ENCODE assay signal across 25 mouse cellular contexts in the genomic region with DNA sequence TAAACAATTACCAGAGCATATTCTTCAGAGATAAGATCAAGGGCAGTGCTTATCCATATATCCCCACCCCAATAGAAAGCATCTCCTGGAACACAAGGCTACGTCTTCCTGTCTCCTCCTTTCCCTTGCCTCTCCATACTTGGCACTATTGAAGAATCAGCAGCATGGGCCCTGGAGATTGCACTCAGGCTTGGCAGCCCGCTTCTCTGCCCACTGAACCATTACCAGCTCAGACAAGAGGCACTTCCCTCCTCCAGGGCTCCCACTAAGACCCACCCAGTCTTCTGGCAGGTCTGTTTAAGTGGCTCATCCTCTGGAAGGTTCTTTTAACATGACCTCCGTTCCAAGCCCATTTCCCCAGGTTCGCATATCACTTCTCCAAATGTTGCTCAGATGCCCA. TPM values are rescaled to one million over a fixed set of nuclear protein-coding genes. Genes with fewer than 3 reads are reported as not detected.
A peak's percentile ranks its signal among the peaks of the same experiment; 100 is the strongest.
DNase-seq lines count a peak whose midpoint lies in the region; ATAC-seq and TF ChIP-seq lines count a peak whose summit lies in the region.
"Had no signal": no experiment of that assay in that cellular context is flagged by ENCODE, and none has a peak within 500 bp of the region (broad histone marks: within the 10 kb centered on the region; RNA-seq: fewer than 3 reads in every experiment).

No protein-coding gene starts in this region.

- no peak for TF ChIP-seq CTCF in lung, postnatal 0 days (IDR thresholded peaks at IDR 0.05)
- TF ChIP-seq CTCF in kidney, adult 2 months (conservative IDR thresholded peaks at IDR 0.05; ENCODE audit: insufficient read depth, insufficient read length, low read depth, low read length) = no peak

- no peak for ATAC-seq in forebrain, embryonic 14.5 days
- ATAC-seq in forebrain, embryonic 15.5 days (replicated peaks) = no peak
- ATAC-seq in lung, postnatal 0 days = no peak
- ATAC-seq in megakaryocyte-erythroid progenitor cell, adult 5-6 weeks (replicated peaks; ENCODE audit: low FRiP score, low TSS enrichment, poor library complexity, severe bottlenecking) = no peak
- no peak for ATAC-seq in frontal cortex, adult (ENCODE audit: low TSS enrichment)
- ATAC-seq: intestine, embryonic 15.5 days had no signal

- no peak overlapping the region for H3K4me2 ChIP-seq in forebrain, embryonic 14.5 days (ENCODE audit: low read length)
- H3K4me2 ChIP-seq in forebrain, embryonic 15.5 days (replicated peaks) = no peak overlapping the region
- H3K4me2 ChIP-seq in lung, postnatal 0 days (replicated peaks; ENCODE audit: low read depth, low read length) = no peak overlapping the region
- H3K4me2 ChIP-seq: forebrain, embryonic 12.5 days; neural tube, embryonic 12.5 days had no signal

- no peak overlapping the region for H3K27ac ChIP-seq in forebrain, embryonic 14.5 days (ENCODE audit: low read depth, low read length)
- H3K27ac ChIP-seq in forebrain, embryonic 15.5 days (replicated peaks) = no peak overlapping the region
- no peak overlapping the region for H3K27ac ChIP-seq in lung, postnatal 0 days (ENCODE audit: low read length)
- no peak overlapping the region for H3K27ac ChIP-seq in kidney, adult 2 months (ENCODE audit: insufficient read depth, low read depth, low read length)
- H3K27ac ChIP-seq: forebrain, embryonic 12.5 days; hindbrain, embryonic 12.5 days; intestine, embryonic 15.5 days; macrophage; neural tube, embryonic 12.5 days; stomach, postnatal 0 days had no signal

- H3K9me3 ChIP-seq in forebrain, embryonic 14.5 days (replicated peaks; ENCODE audit: control insufficient read depth, low read length) = no peaks in the 10 kb centered on the region
- H3K9me3 ChIP-seq in forebrain, embryonic 15.5 days = no peaks in the 10 kb centered on the region
- H3K9me3 ChIP-seq in lung, postnatal 0 days (ENCODE audit: low read length) = no peaks in the 10 kb centered on the region
- H3K9me3 ChIP-seq: forebrain, embryonic 12.5 days; hindbrain, embryonic 12.5 days; intestine, embryonic 15.5 days; neural tube, embryonic 12.5 days had no signal

- H3K27me3 ChIP-seq in forebrain, embryonic 14.5 days (replicated peaks; ENCODE audit: control insufficient read depth, insufficient read depth, low read length) = no peaks in the 10 kb centered on the region
- H3K27me3 ChIP-seq in forebrain, embryonic 15.5 days = no peaks in the 10 kb centered on the region
- no peaks in the 10 kb centered on the region for H3K27me3 ChIP-seq in lung, postnatal 0 days (replicated peaks; ENCODE audit: insufficient read depth, low read length)
- H3K27me3 ChIP-seq in kidney, adult 2 months (replicated peaks; ENCODE audit: control insufficient read depth, insufficient read depth, low read length) = no peaks in the 10 kb centered on the region
- H3K27me3 ChIP-seq: hindbrain, embryonic 12.5 days; intestine, embryonic 15.5 days; neural tube, embryonic 12.5 days had no signal

- H3K36me3 ChIP-seq in forebrain, embryonic 14.5 days (ENCODE audit: control insufficient read depth, insufficient read depth, low read length) = 0 out of 2 replicates have a peak, but pooled peaks cover 1% of the 10 kb centered on the region
- no peaks in the 10 kb centered on the region for H3K36me3 ChIP-seq in forebrain, embryonic 15.5 days
- H3K36me3 ChIP-seq in lung, postnatal 0 days (ENCODE audit: insufficient read depth, low read length) = 0 out of 2 replicates have a peak, but pooled peaks cover 4% of the 10 kb centered on the region
- no peaks in the 10 kb centered on the region for H3K36me3 ChIP-seq in kidney, adult 2 months (ENCODE audit: control insufficient read depth, insufficient read depth, low read length)
- H3K36me3 ChIP-seq: intestine, embryonic 15.5 days had no signal

- H3K9ac ChIP-seq in forebrain, embryonic 14.5 days (ENCODE audit: low read length) = 0 out of 2 replicates have a peak overlapping the region, but pooled peaks have one; percentile 0
- no peak overlapping the region for H3K9ac ChIP-seq in forebrain, embryonic 15.5 days (replicated peaks)
- H3K9ac ChIP-seq in lung, postnatal 0 days (replicated peaks; ENCODE audit: low read depth) = no peak overlapping the region
- H3K9ac ChIP-seq: forebrain, embryonic 12.5 days; hindbrain, embryonic 12.5 days had no signal

- no peak overlapping the region for H3K4me3 ChIP-seq in forebrain, embryonic 14.5 days (ENCODE audit: low read depth, low read length)
- H3K4me3 ChIP-seq in forebrain, embryonic 15.5 days = no peak overlapping the region
- no peak overlapping the region for H3K4me3 ChIP-seq in lung, postnatal 0 days (ENCODE audit: low read depth, low read length)
- no peak overlapping the region for H3K4me3 ChIP-seq in kidney, adult 2 months (ENCODE audit: insufficient read depth, low read depth, low read length)
- H3K4me3 ChIP-seq: hindbrain, embryonic 12.5 days; neural tube, embryonic 12.5 days had no signal

- no peak for TF ChIP-seq POLR2A in kidney, adult 2 months (IDR thresholded peaks at IDR 0.05; ENCODE audit: low read depth, low read length)

- peaks cover 15% of the 10 kb centered on the region for H3K4me1 ChIP-seq in forebrain, embryonic 14.5 days (ENCODE audit: control insufficient read depth, insufficient read depth, low read length)
- peaks cover 27% of the 10 kb centered on the region for H3K4me1 ChIP-seq in forebrain, embryonic 15.5 days
- H3K4me1 ChIP-seq in lung, postnatal 0 days (ENCODE audit: insufficient read depth, low read depth, low read length) = 0 out of 2 replicates have a peak, but pooled peaks cover 3% of the 10 kb centered on the region
- peaks cover 21% of the 10 kb centered on the region for H3K4me1 ChIP-seq in kidney, adult 2 months (ENCODE audit: control insufficient read depth, insufficient read depth, low read length)

- TF ChIP-seq EP300 in lung, postnatal 0 days (IDR thresholded peaks at IDR 0.05) = no peak

- DNase-seq in forebrain, embryonic 14.5 days (ENCODE audit: low spot score) = no peak
- DNase-seq in lung, postnatal 0 days (ENCODE audit: low spot score) = peak; percentile 38
- DNase-seq in lung, postnatal 36 days = no peak
- DNase-seq in kidney, adult 2 months = peak; percentile 74
- DNase-seq in kidney, postnatal 10 days = peak; percentile 39
- DNase-seq: adrenal gland, postnatal 14 days; B cell, adult 2 months; heart, adult 18-20 months; liver; lung, adult 2 months; right cerebral cortex, postnatal 25 days; thymus, postnatal 25 days had no signal

- 77% methylated on average over 4 of the region's 4 CpGs for WGBS in forebrain, embryonic 14.5 days
- 80% methylated on average over 4 of the region's 4 CpGs for WGBS in forebrain, embryonic 15.5 days
- 65% methylated on average over 4 of the region's 4 CpGs for WGBS in lung, postnatal 0 days
- 51% methylated on average over 4 of the region's 4 CpGs for WGBS in kidney, adult 2 months

RNA-seq across cellular contexts. Expression of gene Styxl1, which starts 1.6 kb away (rescaled TPM):
- polyA plus RNA-seq in forebrain, embryonic 14.5 days (2014; fragmentation: Nextera tagmentation; extraction: Ambion mirVana) = 0.52 TPM in 1 of 2 replicates, not detected in the other
- polyA plus RNA-seq in forebrain, embryonic 15.5 days (2015; fragmentation: Nextera tagmentation; extraction: Ambion mirVana) = 0.34 TPM in 2 replicates
- 1.7 TPM in 2 replicates for polyA plus RNA-seq in lung, postnatal 0 days (2015; fragmentation: Nextera tagmentation; extraction: Ambion mirVana)
- polyA plus RNA-seq in kidney, adult 2 months (2012; rRNA removed) = 0.38 and 0.67 TPM in 2 replicates
- 3.0 TPM in 1 of 2 replicates, not detected in the other for total RNA-seq in megakaryocyte-erythroid progenitor cell, adult 5-6 weeks (2014; fragmentation: Nextera tagmentation)
- not detected in 2 replicates for total RNA-seq in megakaryocyte-erythroid progenitor cell, adult 5-6 weeks (2017)
- total RNA-seq: gastrocnemius, adult 8-10 months; heart, adult 18-20 months; left cerebral cortex, postnatal 25 days; monocyte, adult 5-6 weeks had no signal
- polyA plus RNA-seq: hindbrain, embryonic 12.5 days; macrophage had no signal

RNA-seq across cellular contexts. Expression of gene Mdh2, which starts 1.7 kb away (rescaled TPM):
- polyA plus RNA-seq in forebrain, embryonic 14.5 days (2014; fragmentation: Nextera tagmentation; extraction: Ambion mirVana) = 590 and 591 TPM in 2 replicates
- 554 and 557 TPM in 2 replicates for polyA plus RNA-seq in forebrain, embryonic 15.5 days (2015; fragmentation: Nextera tagmentation; extraction: Ambion mirVana)
- polyA plus RNA-seq in lung, postnatal 0 days (2015; fragmentation: Nextera tagmentation; extraction: Ambion mirVana) = 281 and 302 TPM in 2 replicates
- polyA plus RNA-seq in kidney, adult 2 months (2012; rRNA removed) = 1,141 and 1,152 TPM in 2 replicates
- total RNA-seq in megakaryocyte-erythroid progenitor cell, adult 5-6 weeks (2014; fragmentation: Nextera tagmentation) = 441 and 446 TPM in 2 replicates
- 207 and 288 TPM in 2 replicates for total RNA-seq in megakaryocyte-erythroid progenitor cell, adult 5-6 weeks (2017)

RNA-seq across cellular contexts. Expression of gene Srrm3, which starts 30.1 kb away (rescaled TPM):
- polyA plus RNA-seq in forebrain, embryonic 14.5 days (2014; fragmentation: Nextera tagmentation; extraction: Ambion mirVana) = 23.6 and 31.1 TPM in 2 replicates
- 56.0 and 61.2 TPM in 2 replicates for polyA plus RNA-seq in forebrain, embryonic 15.5 days (2015; fragmentation: Nextera tagmentation; extraction: Ambion mirVana)
- 0.05 TPM in 1 of 2 replicates, not detected in the other for polyA plus RNA-seq in lung, postnatal 0 days (2015; fragmentation: Nextera tagmentation; extraction: Ambion mirVana)
- polyA plus RNA-seq in kidney, adult 2 months (2012; rRNA removed) = 0.03 and 0.16 TPM in 2 replicates
- total RNA-seq in megakaryocyte-erythroid progenitor cell, adult 5-6 weeks (2014; fragmentation: Nextera tagmentation) = not detected in 2 replicates
- not detected in 2 replicates for total RNA-seq in megakaryocyte-erythroid progenitor cell, adult 5-6 weeks (2017)
- total RNA-seq: gastrocnemius, adult 8-10 months; heart, adult 18-20 months; monocyte, adult 5-6 weeks had no signal
- polyA plus RNA-seq: heart, postnatal 0 days; macrophage had no signal

RNA-seq across cellular contexts. Expression of gene Tmem120a, which starts 32.3 kb away (rescaled TPM):
- polyA plus RNA-seq in forebrain, embryonic 14.5 days (2014; fragmentation: Nextera tagmentation; extraction: Ambion mirVana) = 80.1 and 83.8 TPM in 2 replicates
- 74.9 and 80.7 TPM in 2 replicates for polyA plus RNA-seq in forebrain, embryonic 15.5 days (2015; fragmentation: Nextera tagmentation; extraction: Ambion mirVana)
- 44.0 and 45.2 TPM in 2 replicates for polyA plus RNA-seq in lung, postnatal 0 days (2015; fragmentation: Nextera tagmentation; extraction: Ambion mirVana)
- polyA plus RNA-seq in kidney, adult 2 months (2012; rRNA removed) = 91.3 and 96.7 TPM in 2 replicates
- 11.2 and 14.3 TPM in 2 replicates for total RNA-seq in megakaryocyte-erythroid progenitor cell, adult 5-6 weeks (2014; fragmentation: Nextera tagmentation)
- 12.1 and 15.7 TPM in 2 replicates for total RNA-seq in megakaryocyte-erythroid progenitor cell, adult 5-6 weeks (2017)

Comparison
In these comparisons a context has a peak if more than half of its experiments do, and no peak if none do; other contexts are left out.
1. DNase-seq: peak in lung, postnatal 0 days (single experiment), kidney, adult 2 months (single experiment) and kidney, postnatal 10 days (single experiment); none in forebrain, embryonic 14.5 days (single experiment) and lung, postnatal 36 days (single experiment).
2. RNA of gene Srrm3, which starts 30.1 kb away (polyA plus RNA-seq): 56.0 to 61.2 TPM in forebrain, embryonic 15.5 days and 23.6 to 31.1 TPM in forebrain, embryonic 14.5 days; 0.03 to 0.16 TPM in kidney, adult 2 months and 0.05 TPM in lung, postnatal 0 days; every median in the first group is over 10 times any median in the second.